In the genomic region with DNA sequence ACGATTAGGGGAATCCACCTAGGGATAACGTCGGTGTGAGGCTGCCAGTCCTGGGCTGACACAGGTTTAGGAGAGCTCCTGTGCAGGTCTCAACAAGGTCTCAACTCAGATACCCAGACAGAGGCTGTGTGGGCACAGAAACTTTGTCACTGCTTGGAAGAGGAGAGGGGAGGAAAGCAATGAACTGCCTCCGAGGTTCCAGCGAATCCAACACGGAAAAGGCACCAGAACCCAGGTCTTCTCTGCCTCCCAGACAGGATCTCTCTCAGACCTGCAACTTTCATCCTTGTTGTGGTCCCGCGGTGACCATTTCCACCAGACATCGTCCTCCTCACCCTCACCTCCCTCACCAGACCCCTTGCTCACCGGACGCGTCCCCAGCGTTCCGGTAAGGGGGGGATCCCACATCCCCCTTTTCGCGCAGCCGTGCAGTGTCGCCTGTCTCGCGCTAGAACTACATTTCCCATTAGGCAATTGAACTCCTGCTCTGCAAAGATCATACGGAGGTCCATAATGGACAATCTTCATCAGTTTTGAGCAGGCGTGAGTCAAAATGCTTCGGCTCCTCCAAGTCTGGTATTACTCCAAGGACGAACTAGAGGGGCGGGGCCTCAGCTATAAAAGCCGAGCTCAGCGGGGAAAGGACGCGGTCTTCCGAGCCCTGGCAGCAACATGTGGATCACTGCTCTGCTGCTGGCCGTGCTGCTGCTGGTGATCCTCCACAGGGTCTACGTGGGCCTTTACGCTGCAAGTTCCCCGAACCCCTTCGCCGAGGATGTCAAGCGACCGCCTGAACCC, we compare ENCODE assay signal across 8 mouse cellular contexts. TPM values are rescaled to one million over a fixed set of nuclear protein-coding genes. Genes with fewer than 3 reads are reported as not detected.
DNase-seq lines count a peak whose midpoint lies in the region; ATAC-seq lines count a peak whose summit lies in the region.

A gene (minus strand): TSS at position 458 of the 798 bp plus-strand sequence.
A gene (plus strand): TSS at position 520 of the 798 bp plus-strand sequence.

- peaks cover 15% of the 10 kb centered on the region; the same call in 1 of the 2 replicates for H3K4me1 ChIP-seq in hindbrain, embryonic 14.5 days (replicated peaks; ENCODE audit: control insufficient read depth, insufficient read depth, low read length)

- whole genome bisulfite sequencing in hindbrain, embryonic 14.5 days: under 1% methylated on average over 38 of the region's 38 CpGs

- H3K9ac ChIP-seq in hindbrain, embryonic 14.5 days: peak within 1 kb of the TSS; percentile 70

- peak; percentile 93 for ATAC-seq in hindbrain, embryonic 14.5 days (ENCODE audit: low FRiP score)

- peak within 1 kb of the TSS; percentile 59 for H3K4me3 ChIP-seq in hindbrain, embryonic 14.5 days (replicated peaks; ENCODE audit: low read length)

- DNase-seq in R1 (ENCODE audit: low read depth, low spot score): peak; percentile 99
- peak; percentile 84 for DNase-seq in cerebellum, postnatal 25 days
- DNase-seq in frontal cortex, postnatal 25 days (ENCODE audit: low spot score in 2 of 2): peak; percentile 72 to 83
- peak; percentile 94 for DNase-seq in hindbrain, embryonic 14.5 days (ENCODE audit: low spot score)
- peak; percentile 85 to 88 for DNase-seq in layer of hippocampus, postnatal 36 days
- DNase-seq in lung, postnatal 36 days: peak; percentile 98
- DNase-seq in retina, postnatal 1 day: peak; percentile 99
- DNase-seq in urinary bladder, adult 18-20 months (ENCODE audit: low spot score in 2 of 2): peak; percentile 88 to 94

- peak within 1 kb of the TSS; percentile 81 for H3K4me2 ChIP-seq in hindbrain, embryonic 14.5 days (replicated peaks)

- H3K27ac ChIP-seq in hindbrain, embryonic 14.5 days: peak within 1 kb of the TSS; percentile 67

- no peaks in the 10 kb centered on the region for H3K36me3 ChIP-seq in hindbrain, embryonic 14.5 days (replicated peaks; ENCODE audit: control insufficient read depth, insufficient read depth)

- H3K9me3 ChIP-seq in hindbrain, embryonic 14.5 days (ENCODE audit: control insufficient read depth, low read length): no peaks in the 10 kb centered on the region

- H3K27me3 ChIP-seq in hindbrain, embryonic 14.5 days (ENCODE audit: control insufficient read depth, insufficient read depth, low read length): no peaks in the 10 kb centered on the region

RNA-seq across cellular contexts. Expression of the first gene that starts in this region (rescaled TPM):
- polyA plus RNA-seq in hindbrain, embryonic 14.5 days (2014; fragmentation: Nextera tagmentation; extraction: Ambion mirVana): 16.8 and 20.0 TPM in 2 replicates
- 10 to 100 TPM; 20.3 to 22.3 TPM for total RNA-seq in layer of hippocampus, postnatal 36 days (2021)

RNA-seq across cellular contexts. Expression of the second gene that starts in this region (rescaled TPM):
- polyA plus RNA-seq in hindbrain, embryonic 14.5 days (2014; fragmentation: Nextera tagmentation; extraction: Ambion mirVana): 6.2 and 6.6 TPM in 2 replicates
- total RNA-seq in layer of hippocampus, postnatal 36 days (2021): 10 to 100 TPM; 54.3 to 55.6 TPM

Comparison
In these comparisons a context has a peak if more than half of its experiments do, and no peak if none do; other contexts are left out.
1. Peak in every context shown above with its lines: DNase-seq, ATAC-seq, H3K4me3 ChIP-seq and H3K27ac ChIP-seq.